Mouse (Mus musculus) ovary, adult 18-20 months (tissue): ENCODE results near the gene Ubn2.
A peak's percentile ranks its signal among the peaks of the same experiment; 100 is the strongest.
"Not testable (repeated sequence)": the region's sequence is repeated elsewhere in the genome, so short reads cannot be mapped to it uniquely, and the experiment has no call there.

ENCODE experiments used
- DNase-seq: peaks from one replicate; pipeline ENCODE4 v3.0.0; 2022; ENCODE audit warnings: low spot score, mixed read lengths

Ubn2 gene

GRCm38 (mm10) chr6:38534640-38535365 lies 101.1 kb downstream of the Ubn2 start:
- DNase-seq, result peak; percentile 93

- no peak for DNase-seq
Observed at GRCm38 (mm10) chr6:38535366-38535690, 101.6 kb downstream of the Ubn2 start.

- DNase-seq, result no peak
Observed at GRCm38 (mm10) chr6:38535788-38536187, 102.0 kb downstream of the Ubn2 start.

GRCm38 (mm10) chr6:38544141-38544540 lies 110.4 kb downstream of the Ubn2 start:
- not testable (repeated sequence) for DNase-seq

GRCm38 (mm10) chr6:38547005-38547404 lies 113.3 kb downstream of the Ubn2 start:
- not testable (repeated sequence) for DNase-seq

GRCm38 (mm10) chr6:38547707-38548106 lies 114.0 kb downstream of the Ubn2 start:
- no peak for DNase-seq

GRCm38 (mm10) chr6:38548595-38548994 lies 114.8 kb downstream of the Ubn2 start:
- DNase-seq, result not testable (repeated sequence)

- DNase-seq, result not testable (repeated sequence)
Observed at GRCm38 (mm10) chr6:38549840-38550239, 116.1 kb downstream of the Ubn2 start.

- peak; percentile 79 for DNase-seq
Observed at GRCm38 (mm10) chr6:38550250-38551061, 116.7 kb downstream of the Ubn2 start.

- peak; percentile 97 for DNase-seq
Observed at GRCm38 (mm10) chr6:38551062-38551988, 117.6 kb downstream of the Ubn2 start, which contains the start of gene Luc7l2. Gene Luc7l2 (plus strand): TSS chr6:38551334.

- peak; percentile 99 for DNase-seq
Observed at GRCm38 (mm10) chr6:38551989-38552635, 118.4 kb downstream of the Ubn2 start.

- no peak for DNase-seq
Observed at GRCm38 (mm10) chr6:38552636-38553000, 118.9 kb downstream of the Ubn2 start.
